Mouse (Mus musculus): Measurements from ENCODE around the gene Baz2b. TPM values are rescaled to one million over a fixed set of nuclear protein-coding genes. Genes with fewer than 3 reads are reported as not detected.

Gene Baz2b
- total RNA-seq (2017) = 365 and 367 TPM in 2 replicates

DNA sequence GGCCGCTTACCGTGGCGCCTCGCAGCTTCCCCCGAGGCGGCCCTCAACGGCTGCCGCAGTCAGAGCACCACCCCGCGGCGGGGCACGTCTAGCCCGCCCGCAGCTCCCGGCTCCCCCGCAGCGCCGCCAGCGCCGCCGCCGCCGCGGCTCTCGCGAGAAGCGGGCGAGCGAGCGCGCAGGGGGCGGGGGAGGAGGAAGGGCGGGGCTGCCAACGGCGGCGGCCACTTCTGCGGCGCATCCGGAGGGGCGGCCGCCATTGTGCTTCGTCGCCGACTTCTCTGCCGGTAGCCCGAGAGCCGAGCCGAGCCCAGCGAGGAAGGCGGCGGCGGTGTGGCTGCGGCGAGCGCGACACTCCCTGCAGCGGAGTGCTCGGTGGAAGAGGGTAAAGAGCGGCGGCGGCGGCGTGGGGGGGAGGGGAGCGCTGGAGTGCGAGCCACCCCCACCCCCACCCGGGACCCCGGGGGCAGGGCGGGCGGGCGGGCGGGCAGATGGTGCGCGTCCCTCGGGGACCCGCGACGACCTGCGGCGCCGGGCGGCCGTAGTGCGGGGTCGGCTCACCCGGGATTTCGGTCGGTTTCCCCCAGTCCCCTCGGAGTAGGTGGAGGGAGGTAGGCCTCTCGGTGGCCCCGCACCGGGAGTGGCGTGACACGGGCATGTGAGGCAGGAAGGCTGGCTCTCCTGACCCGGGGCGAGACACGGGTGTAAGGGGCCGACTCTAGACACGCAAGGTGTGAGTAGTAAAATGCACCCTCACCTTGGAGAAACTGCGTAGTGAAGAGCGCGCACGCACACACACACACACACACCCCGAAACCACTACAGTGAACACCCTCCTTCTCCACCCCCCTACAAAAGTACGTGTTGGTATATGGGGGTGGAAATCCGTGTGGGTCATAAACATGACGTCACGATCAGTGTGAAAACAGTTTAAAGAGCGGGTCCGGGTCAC, at the start of gene Baz2b, which contains the start of gene March7:
Gene Baz2b (minus strand): TSS at position 137 of the 949 bp plus-strand sequence.
Gene March7 (plus strand): TSS at position 185 of the 949 bp plus-strand sequence.
- peak; percentile 79 for ATAC-seq (ENCODE audit: extremely low read depth, insufficient number of reproducible peaks, low FRiP score, poor library complexity, severe bottlenecking)

GRCm38 (mm10) chr2:60259186-60259585, 49.5 kb upstream of the Baz2b start:
- no peak for ATAC-seq (ENCODE audit: extremely low read depth, insufficient number of reproducible peaks, low FRiP score, poor library complexity, severe bottlenecking)

DNA sequence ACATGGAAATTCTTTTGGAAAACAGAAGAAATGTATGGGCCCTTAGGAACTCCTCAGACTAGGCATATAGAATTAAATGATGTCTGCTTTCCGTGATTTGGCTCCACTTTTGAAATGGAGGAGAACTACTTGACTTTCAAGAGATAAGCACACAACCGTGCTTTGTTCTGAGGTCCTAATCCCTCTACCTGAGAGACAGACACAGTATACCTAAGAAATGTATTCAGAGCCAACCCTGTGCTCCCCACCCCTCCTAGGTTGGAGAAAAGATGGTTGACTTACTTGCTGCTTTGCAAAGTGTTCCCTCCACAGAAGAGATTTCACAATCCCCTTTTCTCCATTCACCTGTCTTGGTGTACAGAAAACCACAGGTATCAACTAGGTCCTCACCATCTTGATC, 47.1 kb upstream of the Baz2b start:
- no peak for ATAC-seq (ENCODE audit: extremely low read depth, insufficient number of reproducible peaks, low FRiP score, poor library complexity, severe bottlenecking)

DNA sequence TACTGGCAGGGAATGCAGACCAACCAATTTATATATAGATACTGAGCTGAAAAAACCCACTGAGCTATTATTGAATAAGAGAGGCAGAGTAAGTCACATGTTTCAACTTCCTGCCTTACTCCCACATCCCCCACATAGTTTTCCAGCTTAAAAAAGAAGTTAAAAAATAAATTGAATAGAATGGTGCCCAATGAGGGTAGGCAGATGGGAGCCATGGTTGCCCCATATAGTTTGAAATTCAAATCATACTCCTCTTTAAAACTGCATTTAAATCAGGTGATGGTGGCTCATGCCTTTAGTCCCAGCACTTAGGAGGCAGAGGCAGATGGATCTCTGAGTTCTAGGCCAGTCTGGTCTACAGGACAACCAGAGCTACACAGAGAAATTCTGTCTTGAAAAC, 43.9 kb upstream of the Baz2b start:
- ATAC-seq (ENCODE audit: extremely low read depth, insufficient number of reproducible peaks, low FRiP score, poor library complexity, severe bottlenecking) = no peak

DNA sequence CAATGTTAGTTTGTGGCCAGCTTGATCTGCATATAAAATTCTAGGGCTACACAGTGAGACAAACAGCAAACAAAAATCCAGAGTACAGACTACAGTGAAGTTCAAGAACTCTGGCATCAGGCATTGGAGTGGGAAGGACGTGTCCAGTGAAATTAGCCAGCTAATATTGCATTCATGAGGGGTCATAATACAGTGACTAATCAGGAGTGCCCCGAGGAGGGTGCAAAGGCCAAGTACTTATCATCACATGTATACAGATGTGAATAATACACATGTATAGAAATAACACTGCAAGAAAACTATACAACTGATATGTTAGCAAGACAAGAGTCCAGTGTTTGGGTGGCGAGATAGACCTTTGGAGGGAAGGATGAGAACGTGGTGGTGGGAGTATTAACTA, 43.1 kb upstream of the Baz2b start:
- no peak for ATAC-seq (ENCODE audit: extremely low read depth, insufficient number of reproducible peaks, low FRiP score, poor library complexity, severe bottlenecking)

DNA sequence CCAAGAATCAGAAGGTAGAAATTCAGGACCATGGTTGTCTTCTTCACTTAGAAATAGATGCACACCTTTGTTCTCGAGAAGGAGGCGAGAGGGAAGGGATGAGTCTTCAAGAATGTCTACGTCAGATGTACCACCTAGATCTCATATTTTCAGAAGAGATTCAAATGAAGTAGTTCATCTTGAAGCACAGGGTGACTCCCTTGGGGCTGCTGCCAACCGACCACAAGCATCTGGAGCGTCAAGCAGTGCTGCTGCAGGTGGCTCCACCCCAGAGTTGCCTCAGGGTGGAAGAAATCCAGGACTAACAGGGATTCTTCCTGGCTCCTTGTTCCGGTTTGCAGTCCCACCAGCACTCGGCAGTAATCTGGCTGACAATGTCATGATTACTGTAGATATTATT, 24.9 kb upstream of the Baz2b start:
- ATAC-seq (ENCODE audit: extremely low read depth, insufficient number of reproducible peaks, low FRiP score, poor library complexity, severe bottlenecking) = no peak

- ATAC-seq (ENCODE audit: extremely low read depth, insufficient number of reproducible peaks, low FRiP score, poor library complexity, severe bottlenecking) = no peak
Measured at GRCm38 (mm10) chr2:60233147-60233546, 23.5 kb upstream of the Baz2b start.

- ATAC-seq (ENCODE audit: extremely low read depth, insufficient number of reproducible peaks, low FRiP score, poor library complexity, severe bottlenecking) = no peak
Measured at GRCm38 (mm10) chr2:60230361-60230760, 20.7 kb upstream of the Baz2b start.

GRCm38 (mm10) chr2:60228470-60228869, 18.8 kb upstream of the Baz2b start:
- ATAC-seq (ENCODE audit: extremely low read depth, insufficient number of reproducible peaks, low FRiP score, poor library complexity, severe bottlenecking) = no peak

GRCm38 (mm10) chr2:60223489-60223888, 13.8 kb upstream of the Baz2b start:
- no peak for ATAC-seq (ENCODE audit: extremely low read depth, insufficient number of reproducible peaks, low FRiP score, poor library complexity, severe bottlenecking)

- no peak for ATAC-seq (ENCODE audit: extremely low read depth, insufficient number of reproducible peaks, low FRiP score, poor library complexity, severe bottlenecking)
Measured at GRCm38 (mm10) chr2:60221954-60222353, 12.3 kb upstream of the Baz2b start.

DNA sequence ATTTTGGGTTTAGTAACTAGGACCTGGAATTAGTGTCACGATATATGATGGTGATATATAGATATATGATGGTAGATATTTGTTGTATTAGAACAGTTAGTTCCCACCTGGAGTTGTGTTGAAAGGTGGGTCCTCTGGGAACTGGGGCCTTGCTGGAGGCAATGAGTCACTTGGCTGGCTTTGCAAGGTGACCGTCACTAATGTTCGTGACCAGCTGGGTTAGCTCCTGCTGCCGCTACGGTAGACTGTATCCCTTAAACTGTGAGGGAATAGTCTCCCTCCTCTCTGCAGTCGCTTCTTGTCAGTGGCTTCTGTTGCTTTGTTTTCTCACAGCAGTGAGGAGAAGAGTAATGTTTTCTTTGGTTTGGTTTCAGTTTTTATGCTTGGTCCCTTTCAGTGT, 11.6 kb upstream of the Baz2b start:
- no peak for ATAC-seq (ENCODE audit: extremely low read depth, insufficient number of reproducible peaks, low FRiP score, poor library complexity, severe bottlenecking)

DNA sequence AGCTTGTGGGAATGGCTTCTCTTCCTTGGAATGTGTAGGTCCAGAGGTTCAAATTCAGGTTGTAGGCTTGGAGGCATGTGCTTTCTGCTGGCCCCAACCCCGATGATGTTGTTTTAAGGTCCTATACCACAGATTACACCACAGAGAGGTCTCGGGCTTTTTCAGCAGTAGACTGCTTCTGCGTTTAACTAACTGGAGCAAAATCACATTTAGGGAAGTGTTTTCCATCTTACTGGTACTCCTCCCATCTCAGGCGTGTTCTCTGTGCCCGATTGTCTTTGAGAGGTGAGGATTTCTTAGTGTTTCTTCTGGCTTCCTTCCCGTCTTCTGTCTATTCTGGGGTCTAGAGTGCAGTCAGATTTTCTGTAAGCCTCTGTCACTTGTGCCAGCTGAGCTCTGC, 8.0 kb upstream of the Baz2b start:
- no peak for ATAC-seq (ENCODE audit: extremely low read depth, insufficient number of reproducible peaks, low FRiP score, poor library complexity, severe bottlenecking)

DNA sequence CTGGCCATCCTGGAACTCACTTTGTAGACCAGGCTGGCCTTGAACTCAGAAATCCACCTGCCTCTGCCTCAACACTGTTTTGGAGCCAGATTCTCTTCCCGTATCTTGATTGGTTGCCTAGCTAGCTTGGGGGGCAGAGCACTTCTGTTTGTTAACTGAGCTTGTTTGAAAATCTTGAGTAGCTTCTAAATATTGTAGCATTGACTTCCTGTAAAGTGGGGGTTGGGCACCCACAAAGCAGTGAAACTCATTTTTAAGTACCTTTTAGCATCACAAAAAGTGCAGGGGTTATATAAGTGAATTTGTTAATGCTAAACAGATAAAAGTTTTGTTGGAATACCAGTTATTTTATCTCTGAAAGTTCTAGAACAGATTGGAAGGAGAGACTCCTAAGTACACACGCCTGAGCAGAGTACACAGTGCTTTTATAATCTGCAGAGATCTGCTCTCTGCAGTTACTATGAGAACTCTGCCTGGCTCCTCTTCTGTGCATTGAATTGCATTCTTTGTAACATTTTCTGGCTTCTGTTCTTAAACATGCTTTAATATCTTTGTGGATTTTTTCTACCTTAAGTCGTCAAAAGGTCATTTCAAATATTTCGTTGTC, 7.0 kb upstream of the Baz2b start:
- ATAC-seq (ENCODE audit: extremely low read depth, insufficient number of reproducible peaks, low FRiP score, poor library complexity, severe bottlenecking) = no peak

DNA sequence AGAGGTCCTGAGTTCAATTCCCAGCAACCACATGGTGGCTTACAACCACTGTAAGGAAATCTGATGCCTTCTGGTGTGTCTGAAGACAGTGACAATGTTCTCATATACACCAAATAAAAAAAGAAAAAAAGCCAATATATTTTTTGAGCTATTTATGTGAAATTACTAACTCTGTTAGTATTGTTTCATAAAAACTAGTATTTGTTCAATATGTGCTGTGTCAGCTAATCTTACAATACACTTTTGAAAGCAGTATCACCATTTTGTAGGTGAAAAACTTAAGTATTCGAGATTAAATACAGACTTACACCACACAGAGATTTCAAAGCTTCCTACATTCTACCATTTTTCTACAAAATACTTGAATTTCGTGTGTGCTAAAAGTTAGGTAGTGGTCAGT, 5.0 kb upstream of the Baz2b start:
- no peak for ATAC-seq (ENCODE audit: extremely low read depth, insufficient number of reproducible peaks, low FRiP score, poor library complexity, severe bottlenecking)

GRCm38 (mm10) chr2:60212488-60212887, 2.8 kb upstream of the Baz2b start:
- no peak for ATAC-seq (ENCODE audit: extremely low read depth, insufficient number of reproducible peaks, low FRiP score, poor library complexity, severe bottlenecking)

DNA sequence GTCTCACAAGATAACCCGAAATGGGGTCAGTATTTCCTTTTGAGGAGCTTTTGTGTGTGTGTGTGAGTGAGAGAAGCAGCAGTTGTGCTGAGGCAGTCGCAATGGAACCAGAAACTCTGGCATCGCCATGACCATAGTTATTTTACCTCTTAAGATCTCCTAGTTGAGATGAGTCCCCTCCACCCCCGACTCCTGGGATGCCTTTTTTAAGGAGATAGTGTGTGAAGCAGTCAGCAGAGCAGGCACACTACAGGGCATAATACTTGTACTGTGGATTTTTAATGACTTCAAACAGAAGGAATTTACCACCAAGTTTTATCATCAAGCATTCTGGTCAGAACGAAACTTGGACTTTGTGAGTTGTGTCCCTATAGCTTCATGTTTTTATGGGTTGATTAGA, 1.2 kb upstream of the Baz2b start:
- no peak for ATAC-seq (ENCODE audit: extremely low read depth, insufficient number of reproducible peaks, low FRiP score, poor library complexity, severe bottlenecking)

DNA sequence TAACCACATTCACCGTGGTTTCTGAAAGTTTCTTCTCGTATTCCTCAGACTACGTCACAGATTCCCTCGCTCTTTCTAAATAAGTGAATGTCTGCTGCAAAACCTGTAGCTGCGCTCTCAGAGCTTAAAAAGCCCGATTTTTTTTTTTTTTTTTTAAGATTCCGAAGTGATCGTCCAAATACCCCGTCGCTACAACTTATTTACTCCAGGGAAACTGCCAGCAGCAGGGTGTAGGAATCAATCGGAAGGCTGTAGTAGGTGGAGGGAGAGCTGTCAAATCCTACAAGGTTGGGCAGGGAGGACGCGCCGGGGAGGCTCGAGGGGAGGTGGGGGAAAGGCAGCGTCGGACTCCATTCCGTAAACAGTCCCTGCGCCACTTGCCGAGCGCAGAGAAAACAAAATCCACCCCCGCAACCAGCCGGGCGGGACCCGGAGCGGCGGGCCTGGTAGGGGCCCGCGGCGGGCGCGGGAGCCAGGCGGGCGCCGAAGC, 472 bp downstream of the Baz2b start:
- no peak for ATAC-seq (ENCODE audit: extremely low read depth, insufficient number of reproducible peaks, low FRiP score, poor library complexity, severe bottlenecking)

GRCm38 (mm10) chr2:60205795-60206194, 3.8 kb downstream of the Baz2b start:
- ATAC-seq (ENCODE audit: extremely low read depth, insufficient number of reproducible peaks, low FRiP score, poor library complexity, severe bottlenecking) = no peak

GRCm38 (mm10) chr2:60204162-60204561, 5.5 kb downstream of the Baz2b start:
- ATAC-seq (ENCODE audit: extremely low read depth, insufficient number of reproducible peaks, low FRiP score, poor library complexity, severe bottlenecking) = no peak

All from neutrophil, adult 5-6 weeks (primary cell).